Mouse (Mus musculus) retina, embryonic 14.5 days (tissue): ENCODE results near the gene Gm10184.
A peak's percentile ranks its signal among the peaks of the same experiment; 100 is the strongest.
"Not testable (repeated sequence)": the region's sequence is repeated elsewhere in the genome, so short reads cannot be mapped to it uniquely, and the experiment has no call there.

Experiments
- DNase-seq: peaks from one replicate; pipeline ENCODE4 v3.0.0-alpha.2; 2015; ENCODE audit warnings: low spot score

Gene Gm10184

DNA sequence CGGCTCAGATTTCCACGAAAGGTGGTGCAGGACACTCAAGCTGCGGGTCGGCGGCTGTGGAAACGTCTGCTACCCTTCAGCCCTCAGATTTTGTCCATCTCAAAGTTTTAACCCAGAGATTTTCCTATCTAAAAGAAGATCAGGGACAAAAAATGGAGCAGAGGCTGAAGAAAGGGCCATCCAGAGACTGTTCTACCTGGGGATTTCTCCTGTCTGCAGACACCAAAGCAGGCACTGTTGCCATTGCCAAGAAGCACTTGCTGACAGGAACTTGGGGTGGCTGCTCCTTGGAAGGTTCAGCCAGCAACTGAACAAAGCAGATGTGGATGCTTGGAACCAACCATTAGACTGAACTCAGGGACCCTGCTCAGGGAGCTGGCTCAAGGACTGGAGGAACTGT is at the start of gene Gm10184:
Gm10184 (minus strand) TSS at position 101 of the 400 bp plus-strand sequence.
- no peak for DNase-seq

DNA sequence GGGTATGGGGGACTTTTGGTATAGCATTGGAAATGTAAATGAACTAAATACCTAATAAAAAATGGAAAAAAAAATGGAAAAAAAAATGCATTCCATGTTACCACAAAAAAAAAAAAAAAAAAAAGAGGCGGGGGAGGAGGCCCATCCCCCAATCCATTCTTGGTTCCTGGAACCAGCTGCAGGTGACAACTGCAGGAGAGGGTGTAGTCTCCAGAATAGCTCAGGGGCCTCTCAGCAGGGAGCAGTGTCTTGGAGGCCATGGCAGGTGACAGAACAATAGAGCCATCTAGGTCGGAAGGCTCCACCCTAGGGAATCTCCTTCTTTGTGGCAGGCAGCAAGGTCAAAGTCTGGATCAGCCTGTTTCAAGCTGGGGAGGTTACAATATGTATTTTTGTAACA is 23.7 kb upstream of the Gm10184 start:
- DNase-seq, result peak; percentile 32

DNA sequence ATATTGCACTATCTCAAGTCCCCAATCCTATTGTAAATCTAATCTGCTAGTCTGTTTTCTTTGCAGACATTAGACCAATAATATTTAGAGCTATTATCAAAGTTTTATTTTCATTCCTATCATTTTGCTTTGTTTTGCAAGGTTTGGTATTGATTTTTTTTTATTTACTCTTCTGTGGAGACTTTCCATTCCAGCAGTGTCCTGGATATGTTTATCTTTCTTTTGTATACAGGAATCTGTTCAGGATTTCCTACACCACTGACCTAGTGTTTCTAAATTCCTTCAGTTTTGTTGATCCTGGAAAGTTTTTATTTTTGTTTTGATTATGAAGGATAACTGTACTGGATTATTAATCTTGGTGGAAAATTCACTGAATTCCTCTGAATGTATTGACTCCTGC is 2.6 kb downstream of the Gm10184 start:
- no peak for DNase-seq

DNA sequence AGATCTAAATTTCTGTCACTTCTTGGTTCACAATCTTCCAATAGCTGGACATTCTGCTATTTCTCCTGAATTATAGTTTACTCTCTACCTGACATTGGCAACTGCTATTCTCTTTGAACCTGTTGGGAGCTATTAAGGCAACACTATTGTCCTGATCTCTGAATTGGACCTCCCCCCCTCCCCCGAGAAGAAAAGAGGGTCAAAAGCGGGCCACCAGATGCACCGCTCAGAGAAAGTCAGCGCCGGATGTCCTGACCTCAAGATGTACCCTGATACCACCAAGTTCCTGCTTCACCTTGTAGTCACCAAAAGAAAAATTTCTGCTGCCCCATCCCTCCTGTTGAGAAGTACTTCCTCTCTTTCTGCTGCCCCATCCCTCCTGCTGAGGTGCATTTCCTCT is 5.5 kb downstream of the Gm10184 start:
- not testable (repeated sequence) for DNase-seq

DNA sequence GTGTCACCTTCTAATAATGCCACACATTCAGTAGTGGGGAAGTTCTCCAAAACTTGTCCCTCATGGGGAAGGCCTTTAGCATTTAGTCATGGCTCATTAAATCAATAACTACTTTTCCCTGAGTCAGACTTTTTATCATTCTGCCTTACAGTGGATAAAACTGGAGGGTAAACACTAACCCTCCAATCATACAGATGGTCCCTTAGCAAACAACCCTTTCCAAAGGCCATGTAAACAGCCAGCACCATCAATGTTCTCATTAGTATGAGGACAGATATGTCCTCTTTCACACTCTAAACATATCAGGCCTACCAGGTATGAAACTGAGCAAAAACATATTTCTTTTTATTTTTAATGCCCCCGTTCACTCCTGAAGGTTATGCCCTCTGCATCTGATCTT is 7.5 kb downstream of the Gm10184 start:
- no peak for DNase-seq

DNA sequence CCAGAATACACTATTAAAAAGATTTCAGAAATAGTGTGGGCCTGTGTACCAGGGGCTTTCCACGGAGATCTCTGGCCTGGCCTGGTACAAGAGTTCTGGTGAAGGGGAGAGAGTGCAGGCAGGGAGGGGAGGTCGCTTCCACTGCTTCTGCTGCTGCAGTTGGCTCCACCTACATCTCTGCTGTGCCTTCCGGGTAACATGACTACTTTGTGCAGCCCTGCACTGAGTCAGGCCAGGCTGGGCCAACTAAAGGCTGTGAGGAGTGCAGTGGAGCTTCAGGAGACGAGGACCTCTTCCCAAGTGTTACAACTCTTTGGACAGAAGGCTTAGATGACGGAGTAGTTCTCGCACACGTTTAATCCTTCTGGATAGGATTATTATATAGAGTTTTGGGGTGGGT is 9.6 kb downstream of the Gm10184 start:
- DNase-seq, result no peak

DNA sequence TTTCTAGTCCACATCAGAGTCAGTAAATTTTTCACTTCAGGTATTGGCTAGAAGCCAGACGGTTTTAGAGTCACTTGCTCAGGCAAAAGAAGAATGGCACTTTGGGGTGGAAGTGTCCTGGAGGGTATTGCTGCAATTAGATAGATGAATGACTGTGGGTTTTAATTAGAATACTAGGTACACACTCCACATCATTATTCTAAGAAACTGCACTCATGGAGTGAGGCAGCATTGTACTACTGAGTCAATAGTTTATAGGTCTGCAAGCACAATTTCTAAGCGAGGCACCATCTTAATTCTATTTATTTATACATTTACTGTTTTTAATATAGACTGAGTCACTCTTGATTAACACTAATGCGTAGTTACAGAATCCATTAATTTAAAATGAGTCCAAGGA is 10.4 kb downstream of the Gm10184 start:
- no peak for DNase-seq

DNA sequence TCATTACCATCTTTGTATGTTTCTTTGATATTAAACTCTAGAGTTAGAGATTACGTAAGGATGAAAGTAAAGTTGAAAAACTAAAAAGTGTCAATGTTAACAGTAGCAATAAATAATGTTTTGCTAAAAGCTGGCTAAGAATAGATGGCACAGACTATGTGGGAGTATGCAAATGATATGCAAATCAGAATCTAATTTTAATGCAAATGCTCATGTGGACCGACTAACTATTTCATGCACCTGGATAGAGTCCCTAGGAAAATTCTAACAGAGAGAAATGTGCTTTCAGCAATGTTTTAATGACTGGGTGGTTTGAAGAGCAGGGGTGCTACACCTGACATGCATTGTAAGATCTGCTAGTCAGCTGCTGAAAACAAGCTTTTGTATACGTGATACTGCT is 45.3 kb downstream of the Gm10184 start:
- no peak for DNase-seq
